Mouse (Mus musculus): Measurements from ENCODE around the gene Tmem247. TPM values are rescaled to one million over a fixed set of nuclear protein-coding genes. Genes with fewer than 3 reads are reported as not detected.

The Tmem247 gene
- total and polyA plus RNA-seq, 3 experiments, result not detected

DNA sequence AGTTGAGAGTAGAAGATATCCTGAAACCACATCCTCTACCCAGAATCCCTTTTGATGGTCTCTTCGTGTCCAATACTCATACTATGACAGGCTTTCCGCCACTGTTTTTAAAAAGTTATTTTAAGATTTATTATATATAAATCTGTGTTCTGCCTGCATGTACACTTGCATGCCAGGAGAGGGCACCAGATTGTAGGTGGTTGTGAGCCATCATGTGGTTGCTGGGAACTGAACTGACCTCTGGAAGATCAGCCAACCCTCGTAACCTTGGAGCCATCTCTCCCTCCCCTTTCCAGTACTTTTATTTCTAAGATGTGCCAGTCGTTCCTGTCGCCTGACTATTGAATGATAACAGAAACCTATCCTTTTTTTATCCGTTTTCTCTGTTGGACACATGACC, 1.6 kb downstream of the Tmem247 start:
- TF ChIP-seq SMC3 (IDR thresholded peaks at IDR 0.05; ENCODE audit: low read depth, low read length) (peak; percentile 81), SIN3A (IDR thresholded peaks at IDR 0.05; ENCODE audit: low read length) (0 out of 2 replicates have a peak, but pooled peaks have one; percentile 26), CTCF (IDR thresholded peaks at IDR 0.05 in 2 of 3, conservative IDR thresholded peaks at IDR 0.05 in 1 of 3; ENCODE audit: control insufficient read depth in 1 of 3, insufficient read depth in 1 of 3, low read depth in 2 of 3, low read length in 3 of 3, poor library complexity in 1 of 3, severe bottlenecking in 1 of 3) (peak; percentile 44 to 75 (median 72)), ZMIZ1 (IDR thresholded peaks at IDR 0.05; ENCODE audit: low read depth, low read length) (no peak), USF1 (IDR thresholded peaks at IDR 0.05; ENCODE audit: low read depth, low read length) (0 out of 2 replicates have a peak, but pooled peaks have one; percentile 40), RAD21 (IDR thresholded peaks at IDR 0.05; ENCODE audit: low read depth, low read length) (peak; percentile 81), NRF1 (IDR thresholded peaks at IDR 0.05; ENCODE audit: insufficient read depth, low read depth, low read length, poor library complexity, severe bottlenecking) (no peak), ZC3H11A (IDR thresholded peaks at IDR 0.05; ENCODE audit: low read depth, low read length) (peak; percentile 78), MYC (IDR thresholded peaks at IDR 0.05; ENCODE audit: low read depth, low read length) (peak; percentile 62; the same call in 1 of the 2 replicates), TCF12 (IDR thresholded peaks at IDR 0.05; ENCODE audit: low read depth, low read length) (no peak)
- H3K9me3 ChIP-seq (replicated peaks; ENCODE audit: insufficient read depth, low read length), result no peaks in the 10 kb centered on the region
- no peaks in the 10 kb centered on the region; a peak in 1 of 4 replicates for H3K27me3 ChIP-seq (ENCODE audit: control insufficient read depth in 1 of 2, insufficient read depth in 2 of 2, low read length in 2 of 2)
- H3K79me2 ChIP-seq (ENCODE audit: control insufficient read depth, insufficient read depth, low read length, poor library complexity), result no peaks in the 10 kb centered on the region
- H3K9ac ChIP-seq (ENCODE audit: control insufficient read depth, low read depth, low read length, poor library complexity, severe bottlenecking), result no peak overlapping the region
- no peak overlapping the region for H3K27ac ChIP-seq (ENCODE audit: control insufficient read depth, low read depth, low read length)
- H3K4me1 ChIP-seq (ENCODE audit: control insufficient read depth in 1 of 2, insufficient read depth in 2 of 2, low read length in 2 of 2), result peaks cover 0 to 4% of the 10 kb centered on the region in 2 experiments; a peak in 1 of 4 replicates
- DNase-seq (ENCODE audit: low read depth, low spot score), result peak; percentile 50
- H3K4me3 ChIP-seq (ENCODE audit: control insufficient read depth in 1 of 2, insufficient read depth in 1 of 2, low read depth in 2 of 2, low read length in 2 of 2), result no peak overlapping the region
- no peaks in the 10 kb centered on the region for H3K36me3 ChIP-seq (ENCODE audit: control insufficient read depth in 1 of 2, insufficient read depth in 2 of 2, low read length in 2 of 2)

DNA sequence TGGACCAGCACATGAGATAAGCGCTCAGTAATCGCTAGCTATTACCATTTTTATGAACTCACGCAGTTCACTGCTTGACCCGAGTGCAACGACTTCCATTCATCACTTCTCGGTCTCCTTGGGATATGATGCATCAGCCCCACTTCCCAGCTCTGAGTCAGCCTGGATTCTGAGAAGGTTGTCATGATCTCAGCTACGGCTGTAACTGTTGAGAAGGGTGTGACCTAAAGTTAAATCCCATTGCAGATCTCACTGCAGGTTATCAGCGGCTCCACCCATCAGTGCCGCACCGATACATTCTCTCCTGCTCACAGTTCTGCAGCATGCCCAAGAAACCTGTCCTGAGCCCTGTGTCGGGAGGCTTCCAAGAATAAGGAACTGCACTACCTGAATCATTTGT, 2.6 kb downstream of the Tmem247 start:
- no peak for DNase-seq (ENCODE audit: low read depth, low spot score)
- H3K9ac ChIP-seq (ENCODE audit: control insufficient read depth, low read depth, low read length, poor library complexity, severe bottlenecking), result no peak overlapping the region
- H3K27me3 ChIP-seq (ENCODE audit: control insufficient read depth in 1 of 2, insufficient read depth in 2 of 2, low read length in 2 of 2), result no peaks in the 10 kb centered on the region; a peak in 1 of 4 replicates
- H3K4me3 ChIP-seq (ENCODE audit: control insufficient read depth in 1 of 2, insufficient read depth in 1 of 2, low read depth in 2 of 2, low read length in 2 of 2), result no peak overlapping the region
- no peak for TF ChIP-seq E2F4 (IDR thresholded peaks at IDR 0.05; ENCODE audit: borderline replicate concordance, low read depth, low read length)
- TF ChIP-seq EP300 (IDR thresholded peaks at IDR 0.05; ENCODE audit: low read depth in 1 of 2, low read length in 2 of 2), result no peak
- no peak for TF ChIP-seq ZMIZ1 (IDR thresholded peaks at IDR 0.05; ENCODE audit: low read depth, low read length)
- no peak for TF ChIP-seq NELFE (IDR thresholded peaks at IDR 0.05; ENCODE audit: low read depth, low read length)
- TF ChIP-seq NRF1 (IDR thresholded peaks at IDR 0.05; ENCODE audit: insufficient read depth, low read depth, low read length, poor library complexity, severe bottlenecking), result no peak
- TF ChIP-seq CHD2 (IDR thresholded peaks at IDR 0.05; ENCODE audit: low read length), result no peak
- TF ChIP-seq GABPA (IDR thresholded peaks at IDR 0.05; ENCODE audit: low read depth, low read length), result no peak
- TF ChIP-seq POLR2A (IDR thresholded peaks at IDR 0.05; ENCODE audit: control insufficient read depth in 1 of 2, insufficient read depth in 1 of 2, low read depth in 1 of 2, low read length in 2 of 2, poor library complexity in 1 of 2), result no peak
- no peak for TF ChIP-seq MYB (IDR thresholded peaks at IDR 0.05; ENCODE audit: low read depth, low read length)
- TF ChIP-seq MAZ (IDR thresholded peaks at IDR 0.05; ENCODE audit: low read depth, low read length), result no peak
- TF ChIP-seq MXI1 (IDR thresholded peaks at IDR 0.05; ENCODE audit: low read depth, low read length), result no peak
- no peak for TF ChIP-seq BHLHE40 (IDR thresholded peaks at IDR 0.05; ENCODE audit: borderline replicate concordance, low read depth, low read length)
- no peak for TF ChIP-seq USF1 (IDR thresholded peaks at IDR 0.05; ENCODE audit: low read depth, low read length)
- TF ChIP-seq POLR2AphosphoS5 (IDR thresholded peaks at IDR 0.05; ENCODE audit: borderline replicate concordance, low read depth, low read length), result no peak
- TF ChIP-seq ETS1 (IDR thresholded peaks at IDR 0.05; ENCODE audit: low read depth, low read length), result no peak
- TF ChIP-seq CTCF (IDR thresholded peaks at IDR 0.05 in 2 of 3, conservative IDR thresholded peaks at IDR 0.05 in 1 of 3; ENCODE audit: control insufficient read depth in 1 of 3, insufficient read depth in 1 of 3, low read depth in 2 of 3, low read length in 3 of 3, poor library complexity in 1 of 3, severe bottlenecking in 1 of 3), result no peak
- no peak for TF ChIP-seq USF2 (IDR thresholded peaks at IDR 0.05; ENCODE audit: borderline replicate concordance in 1 of 2, insufficient read depth in 1 of 2, low read depth in 1 of 2, low read length in 2 of 2)
- no peak for TF ChIP-seq TAL1 (IDR thresholded peaks at IDR 0.05; ENCODE audit: low read length)
- no peaks in the 10 kb centered on the region for H3K79me2 ChIP-seq (ENCODE audit: control insufficient read depth, insufficient read depth, low read length, poor library complexity)
- H3K27ac ChIP-seq (ENCODE audit: control insufficient read depth, low read depth, low read length), result no peak overlapping the region
- no peaks in the 10 kb centered on the region for H3K36me3 ChIP-seq (ENCODE audit: control insufficient read depth in 1 of 2, insufficient read depth in 2 of 2, low read length in 2 of 2)
- H3K4me1 ChIP-seq (ENCODE audit: control insufficient read depth in 1 of 2, insufficient read depth in 2 of 2, low read length in 2 of 2), result peaks cover 0 to 3% of the 10 kb centered on the region in 2 experiments; a peak in 1 of 4 replicates
- H3K9me3 ChIP-seq (replicated peaks; ENCODE audit: insufficient read depth, low read length), result no peaks in the 10 kb centered on the region

All from MEL (cell line).